Mouse (Mus musculus) cerebellum, adult 2 months (tissue): ENCODE results near the gene Sar1a.

Experiments
- CTCF ChIP-seq: fragments of 200-500 bp; IDR thresholded peaks from 2 replicates; pipeline ENCODE4 v1.5.1; 2011; ENCODE audit warnings: low read depth, mild to moderate bottlenecking, control low read depth, low read length, moderate library complexity, borderline replicate concordance; ENCODE audit not compliant: insufficient read depth
- POLR2A ChIP-seq: fragments of 200-500 bp; IDR thresholded peaks from 2 replicates; pipeline ENCODE4 v1.6.1; 2011; ENCODE audit warnings: low read length, control low read depth, borderline replicate concordance; ENCODE audit not compliant: insufficient read depth

- TF ChIP-seq POLR2A (no peak), CTCF (no peak)
Measured at GRCm38 (mm10) chr10:61736671-61737078, 56.6 kb downstream of the Sar1a start.
